25 mouse cellular contexts compared by ENCODE assay signal in the genomic region with DNA sequence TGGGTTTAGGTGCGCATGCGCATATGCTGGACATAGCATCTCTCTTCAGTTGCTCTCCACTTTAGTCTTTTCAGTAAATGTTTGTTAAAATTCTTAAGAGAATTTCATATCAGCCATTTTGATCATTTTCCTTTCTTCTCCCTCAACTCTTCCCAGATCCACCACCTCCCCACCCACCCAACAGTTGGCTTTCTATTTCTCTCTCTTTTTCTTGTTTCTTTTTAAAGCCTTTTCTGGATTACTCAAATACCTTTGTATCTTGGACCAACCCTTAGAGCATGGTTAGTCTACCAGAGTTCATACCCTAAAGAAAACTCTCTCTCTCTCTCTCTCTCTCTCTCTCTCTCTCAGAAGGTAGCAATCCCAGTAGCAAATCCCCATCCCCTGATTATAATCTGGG.
"Had no signal": no experiment of that assay in that cellular context is flagged by ENCODE, and none has a peak within 500 bp of the region (broad histone marks: within the 10 kb centered on the region; RNA-seq: fewer than 3 reads in every experiment).

No protein-coding gene starts in this region.

- H3K36me3 ChIP-seq: heart, embryonic 10.5 days; heart, embryonic 12.5 days; hindbrain, embryonic 10.5 days; hindbrain, embryonic 12.5 days; intestine, embryonic 15.5 days; limb, embryonic 13.5 days; limb, embryonic 15.5 days; liver, embryonic 12.5 days had no signal

- H3K4me3 ChIP-seq: gastrocnemius, adult 2 months; heart, embryonic 10.5 days; heart, embryonic 12.5 days; hindbrain, embryonic 10.5 days; hindbrain, embryonic 12.5 days; intestine, embryonic 15.5 days; limb, embryonic 13.5 days; limb, embryonic 15.5 days; liver, embryonic 12.5 days had no signal

- ATAC-seq: hindbrain, embryonic 16.5 days; inflammation-experienced regulatory T-cells, adult 6 months; intestine, embryonic 15.5 days; intestine, postnatal 0 days; liver, embryonic 12.5 days had no signal

- DNase-seq: gastrocnemius, adult 2 months; gastrocnemius, postnatal 10 days; gastrocnemius, postnatal 25 days; heart, adult 18-20 months; heart, postnatal 10 days; heart, postnatal 4 days; kidney, adult 18-20 months; kidney, adult 8-10 months; kidney, postnatal 10 days; kidney, postnatal 25 days; layer of hippocampus, postnatal 36 days; left cerebral cortex, postnatal 4 days had no signal

- H3K27ac ChIP-seq: gastrocnemius, adult 2 months; hindbrain, embryonic 10.5 days; hindbrain, embryonic 12.5 days; hindbrain, embryonic 14.5 days; intestine, embryonic 15.5 days; limb, embryonic 13.5 days; limb, embryonic 15.5 days; liver, embryonic 12.5 days; liver, embryonic 14.5 days had no signal

- H3K9ac ChIP-seq: heart, embryonic 12.5 days; hindbrain, embryonic 12.5 days; hindbrain, embryonic 14.5 days; intestine, embryonic 15.5 days; limb, embryonic 13.5 days; limb, embryonic 15.5 days; liver, embryonic 12.5 days; liver, embryonic 14.5 days had no signal

- H3K27me3 ChIP-seq: heart, embryonic 12.5 days; hindbrain, embryonic 12.5 days; intestine, embryonic 15.5 days; limb, embryonic 13.5 days; limb, embryonic 15.5 days; liver, embryonic 12.5 days had no signal

- H3K4me1 ChIP-seq: hindbrain, embryonic 12.5 days; intestine, embryonic 15.5 days; limb, embryonic 13.5 days; limb, embryonic 15.5 days had no signal

- H3K9me3 ChIP-seq: heart, embryonic 10.5 days; heart, embryonic 12.5 days; hindbrain, embryonic 10.5 days; hindbrain, embryonic 12.5 days; intestine, embryonic 15.5 days; limb, embryonic 13.5 days; limb, embryonic 15.5 days; liver, embryonic 12.5 days had no signal

- H3K4me2 ChIP-seq: heart, embryonic 12.5 days; hindbrain, embryonic 12.5 days; hindbrain, embryonic 14.5 days; intestine, embryonic 15.5 days; limb, embryonic 13.5 days; limb, embryonic 15.5 days; liver, embryonic 12.5 days had no signal
